Mouse (Mus musculus): ENCODE measurements around the gene Il20rb. TPM values are rescaled to one million over a fixed set of nuclear protein-coding genes. Genes with fewer than 3 reads are reported as not detected.

Gene Il20rb
- polyA plus RNA-seq, 1 experiment = 0.43 TPM

GRCm38 (mm10) chr9:100453944-100454663 lies 32.5 kb downstream of the Il20rb start:
- Histone ChIP-seq H3K9me3 (replicated peaks; ENCODE audit: control insufficient read depth, insufficient read depth, low read length, poor library complexity, severe bottlenecking) (no peaks in the 10 kb centered on the region), H3K4me3 (ENCODE audit: low read depth, low read length) (peak overlapping the region; percentile 11; the same call in 1 of the 2 replicates), H3K27me3 (ENCODE audit: control insufficient read depth, insufficient read depth, low read length, poor library complexity, severe bottlenecking) (no peaks in the 10 kb centered on the region), H3K27ac (ENCODE audit: insufficient read depth, low read length) (no peak overlapping the region), H3K36me3 (ENCODE audit: control insufficient read depth, insufficient read depth, low read length, poor library complexity, severe bottlenecking) (no peaks in the 10 kb centered on the region), H3K9ac (ENCODE audit: low read depth, poor library complexity, severe bottlenecking) (peak overlapping the region; percentile 31; the same call in 1 of the 2 replicates), H3K4me1 (ENCODE audit: control insufficient read depth, insufficient read depth, low read length) (no peaks in the 10 kb centered on the region)
- TF ChIP-seq CTCF (IDR thresholded peaks at IDR 0.05; ENCODE audit: low read depth, low read length) = peak; percentile 59
- no peak for TF ChIP-seq POLR2A (IDR thresholded peaks at IDR 0.05; ENCODE audit: insufficient read depth, low read length)

- H3K9ac ChIP-seq (ENCODE audit: low read depth, poor library complexity, severe bottlenecking) = no peak overlapping the region
- H3K36me3 ChIP-seq (ENCODE audit: control insufficient read depth, insufficient read depth, low read length, poor library complexity, severe bottlenecking) = no peaks in the 10 kb centered on the region
- H3K4me1 ChIP-seq (ENCODE audit: control insufficient read depth, insufficient read depth, low read length) = no peaks in the 10 kb centered on the region
- H3K27me3 ChIP-seq (ENCODE audit: control insufficient read depth, insufficient read depth, low read length, poor library complexity, severe bottlenecking) = no peaks in the 10 kb centered on the region
- H3K27ac ChIP-seq (ENCODE audit: insufficient read depth, low read length) = no peak overlapping the region
- H3K9me3 ChIP-seq (replicated peaks; ENCODE audit: control insufficient read depth, insufficient read depth, low read length, poor library complexity, severe bottlenecking) = no peaks in the 10 kb centered on the region
- TF ChIP-seq EP300 (IDR thresholded peaks at IDR 0.05; ENCODE audit: insufficient read depth, low read depth, low read length) (no peak), POLR2A (IDR thresholded peaks at IDR 0.05; ENCODE audit: insufficient read depth, low read length) (no peak), CTCF (IDR thresholded peaks at IDR 0.05; ENCODE audit: low read depth, low read length) (no peak)
- no peak overlapping the region for H3K4me3 ChIP-seq (ENCODE audit: low read depth, low read length)
These were observed 34.2 kb downstream of the Il20rb start for GRCm38 (mm10) chr9:100452432-100452831.

GRCm38 (mm10) chr9:100446059-100446686 lies 40.4 kb downstream of the Il20rb start:
- no peak overlapping the region for H3K27ac ChIP-seq (ENCODE audit: insufficient read depth, low read length)
- TF ChIP-seq CTCF (IDR thresholded peaks at IDR 0.05; ENCODE audit: low read depth, low read length) = peak; percentile 78
- TF ChIP-seq POLR2A (IDR thresholded peaks at IDR 0.05; ENCODE audit: insufficient read depth, low read length) = no peak
- 0 out of 2 replicates have a peak, but pooled peaks have one; percentile 31 for TF ChIP-seq EP300 (IDR thresholded peaks at IDR 0.05; ENCODE audit: insufficient read depth, low read depth, low read length)

GRCm38 (mm10) chr9:100440111-100440790 lies 46.3 kb downstream of the Il20rb start:
- Histone ChIP-seq H3K9me3 (replicated peaks; ENCODE audit: control insufficient read depth, insufficient read depth, low read length, poor library complexity, severe bottlenecking) (no peaks in the 10 kb centered on the region), H3K27me3 (ENCODE audit: control insufficient read depth, insufficient read depth, low read length, poor library complexity, severe bottlenecking) (no peaks in the 10 kb centered on the region), H3K27ac (ENCODE audit: insufficient read depth, low read length) (no peak overlapping the region), H3K9ac (ENCODE audit: low read depth, poor library complexity, severe bottlenecking) (no peak overlapping the region), H3K4me3 (ENCODE audit: low read depth, low read length) (no peak overlapping the region), H3K36me3 (ENCODE audit: control insufficient read depth, insufficient read depth, low read length, poor library complexity, severe bottlenecking) (no peaks in the 10 kb centered on the region), H3K4me1 (ENCODE audit: control insufficient read depth, insufficient read depth, low read length) (no peaks in the 10 kb centered on the region)
- no peak for TF ChIP-seq CTCF (IDR thresholded peaks at IDR 0.05; ENCODE audit: low read depth, low read length)

More at GRCm38 (mm10) chr9:100446059-100446686, 40.4 kb downstream of the Il20rb start:
- Histone ChIP-seq H3K9ac (ENCODE audit: low read depth, poor library complexity, severe bottlenecking) (peak overlapping the region; percentile 41), H3K4me1 (ENCODE audit: control insufficient read depth, insufficient read depth, low read length) (no peaks in the 10 kb centered on the region), H3K27me3 (ENCODE audit: control insufficient read depth, insufficient read depth, low read length, poor library complexity, severe bottlenecking) (no peaks in the 10 kb centered on the region), H3K4me3 (ENCODE audit: low read depth, low read length) (peak overlapping the region; percentile 73), H3K36me3 (ENCODE audit: control insufficient read depth, insufficient read depth, low read length, poor library complexity, severe bottlenecking) (no peaks in the 10 kb centered on the region), H3K9me3 (replicated peaks; ENCODE audit: control insufficient read depth, insufficient read depth, low read length, poor library complexity, severe bottlenecking) (no peaks in the 10 kb centered on the region)

- H3K27ac ChIP-seq (ENCODE audit: insufficient read depth, low read length) = no peak overlapping the region
These were observed 47.1 kb downstream of the Il20rb start for GRCm38 (mm10) chr9:100439481-100439880.

GRCm38 (mm10) chr9:100438994-100439393 lies 47.6 kb downstream of the Il20rb start:
- Histone ChIP-seq H3K9me3 (replicated peaks; ENCODE audit: control insufficient read depth, insufficient read depth, low read length, poor library complexity, severe bottlenecking) (no peaks in the 10 kb centered on the region), H3K4me1 (ENCODE audit: control insufficient read depth, insufficient read depth, low read length) (no peaks in the 10 kb centered on the region), H3K27ac (ENCODE audit: insufficient read depth, low read length) (no peak overlapping the region), H3K36me3 (ENCODE audit: control insufficient read depth, insufficient read depth, low read length, poor library complexity, severe bottlenecking) (no peaks in the 10 kb centered on the region), H3K9ac (ENCODE audit: low read depth, poor library complexity, severe bottlenecking) (no peak overlapping the region), H3K27me3 (ENCODE audit: control insufficient read depth, insufficient read depth, low read length, poor library complexity, severe bottlenecking) (no peaks in the 10 kb centered on the region), H3K4me3 (ENCODE audit: low read depth, low read length) (no peak overlapping the region)
- TF ChIP-seq EP300 (IDR thresholded peaks at IDR 0.05; ENCODE audit: insufficient read depth, low read depth, low read length) = no peak
- TF ChIP-seq CTCF (IDR thresholded peaks at IDR 0.05; ENCODE audit: low read depth, low read length) = no peak
- TF ChIP-seq POLR2A (IDR thresholded peaks at IDR 0.05; ENCODE audit: insufficient read depth, low read length) = no peak

More at GRCm38 (mm10) chr9:100439481-100439880, 47.1 kb downstream of the Il20rb start:
- Histone ChIP-seq H3K4me3 (ENCODE audit: low read depth, low read length) (no peak overlapping the region), H3K9me3 (replicated peaks; ENCODE audit: control insufficient read depth, insufficient read depth, low read length, poor library complexity, severe bottlenecking) (no peaks in the 10 kb centered on the region), H3K4me1 (ENCODE audit: control insufficient read depth, insufficient read depth, low read length) (no peaks in the 10 kb centered on the region), H3K9ac (ENCODE audit: low read depth, poor library complexity, severe bottlenecking) (no peak overlapping the region), H3K27me3 (ENCODE audit: control insufficient read depth, insufficient read depth, low read length, poor library complexity, severe bottlenecking) (no peaks in the 10 kb centered on the region), H3K36me3 (ENCODE audit: control insufficient read depth, insufficient read depth, low read length, poor library complexity, severe bottlenecking) (no peaks in the 10 kb centered on the region)
- TF ChIP-seq POLR2A (IDR thresholded peaks at IDR 0.05; ENCODE audit: insufficient read depth, low read length) = no peak
- TF ChIP-seq CTCF (IDR thresholded peaks at IDR 0.05; ENCODE audit: low read depth, low read length) = no peak
- no peak for TF ChIP-seq EP300 (IDR thresholded peaks at IDR 0.05; ENCODE audit: insufficient read depth, low read depth, low read length)
